Mouse (Mus musculus) megakaryocyte progenitor cell, adult 5-6 weeks (primary cell): ENCODE results near the gene Dpp7. TPM values are rescaled to one million over a fixed set of nuclear protein-coding genes. Genes with fewer than 3 reads are reported as not detected.

Experiments used
- ATAC-seq: replicated peaks from 2 replicates; pipeline ENCODE4 v1.8.0; 2016; ENCODE audit warnings: mild to moderate bottlenecking, moderate TSS enrichment, inconsistent platforms; ENCODE audit not compliant: poor library complexity
- total RNA-seq, 2 experiments: library from RNA; stranded (forward) in 1 of 2; stranded (reverse) in 1 of 2; fragments of 157-497, 149-512 nt in 1 of 2; fragments of 200-1000 nt in 1 of 2; gene quantifications; 2 replicates each; pipeline versions ENCODE4 v1.2.3 to v1.2.4; 2015 to 2017

The Dpp7 gene
- total RNA-seq, 2 experiments from 2014 or later = 15.8 to 19.1 TPM

- no peak for ATAC-seq
These were observed 13.8 kb upstream of the Dpp7 start for GRCm38 (mm10) chr2:25369996-25370395.

GRCm38 (mm10) chr2:25365091-25365761 is 9.1 kb upstream of the Dpp7 start, which contains the start of gene Uap1l1:
Gene Uap1l1, minus strand, starts transcription at chr2:25365682.
- ATAC-seq = peak; percentile 83

GRCm38 (mm10) chr2:25364761-25365090 is 8.6 kb upstream of the Dpp7 start:
- no peak for ATAC-seq

GRCm38 (mm10) chr2:25364313-25364712 is 8.2 kb upstream of the Dpp7 start:
- ATAC-seq = no peak

GRCm38 (mm10) chr2:25363478-25364178 is 7.5 kb upstream of the Dpp7 start:
- ATAC-seq = no peak

GRCm38 (mm10) chr2:25359848-25360247 is 3.7 kb upstream of the Dpp7 start:
- ATAC-seq = no peak

- ATAC-seq = no peak
These were observed 616 bp downstream of the Dpp7 start for GRCm38 (mm10) chr2:25355419-25356066.

- ATAC-seq = no peak
These were observed 1.9 kb downstream of the Dpp7 start for GRCm38 (mm10) chr2:25354211-25354610.

- no peak for ATAC-seq
These were observed 5.5 kb downstream of the Dpp7 start for GRCm38 (mm10) chr2:25350701-25351100.

GRCm38 (mm10) chr2:25349499-25349898 is 6.7 kb downstream of the Dpp7 start:
- no peak for ATAC-seq

GRCm38 (mm10) chr2:25348162-25348561 is 8.0 kb downstream of the Dpp7 start:
- no peak for ATAC-seq

- peak; percentile 93 for ATAC-seq
These were observed 17.9 kb downstream of the Dpp7 start for GRCm38 (mm10) chr2:25338303-25338702.

GRCm38 (mm10) chr2:25333569-25333968 is 22.6 kb downstream of the Dpp7 start:
- ATAC-seq = no peak

GRCm38 (mm10) chr2:25332286-25333160 is 23.6 kb downstream of the Dpp7 start, which contains the start of gene Man1b1:
Gene Man1b1, plus strand, starts transcription at chr2:25332338.
- peak; percentile 97 for ATAC-seq

- no peak for ATAC-seq
These were observed 24.7 kb downstream of the Dpp7 start for GRCm38 (mm10) chr2:25331470-25331869.

- ATAC-seq = 0 out of 2 replicates have a peak, but pooled peaks have one; percentile 27
These were observed 27.7 kb downstream of the Dpp7 start for GRCm38 (mm10) chr2:25328440-25328839.

- no peak for ATAC-seq
These were observed 30.1 kb downstream of the Dpp7 start for GRCm38 (mm10) chr2:25326036-25326435.

- no peak for ATAC-seq
These were observed 36.1 kb downstream of the Dpp7 start for GRCm38 (mm10) chr2:25320084-25320483.

- peak; percentile 91 for ATAC-seq
These were observed 37.0 kb downstream of the Dpp7 start, which contains the start of gene Grin1 for GRCm38 (mm10) chr2:25318971-25319773. Gene Grin1, minus strand, starts transcription at chr2:25319187.
